Mouse (Mus musculus): ENCODE measurements around the gene H2al1e.
"Not testable (repeated sequence)": the region's sequence is repeated elsewhere in the genome, so short reads cannot be mapped to it uniquely, and the experiment has no call there.

H2al1e gene

DNA sequence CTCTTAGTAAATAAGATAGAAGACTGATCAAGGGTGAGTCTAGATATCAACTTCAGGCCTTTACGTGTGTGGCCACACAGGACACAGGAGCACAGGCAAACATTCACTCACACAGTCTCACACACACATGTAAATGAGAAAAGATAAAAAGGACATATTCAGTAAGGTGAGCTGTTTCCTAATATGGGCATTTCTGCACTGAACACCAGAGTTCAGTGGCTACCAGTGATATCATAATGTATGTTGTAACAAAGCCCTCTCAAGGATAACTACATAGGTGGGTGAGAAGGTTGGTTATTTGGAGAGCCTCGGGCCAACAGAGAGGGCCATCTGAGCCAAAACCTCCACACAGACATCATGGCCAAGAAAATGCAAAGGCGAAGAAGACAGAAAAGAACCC, at the start of gene H2al1e:
TSS of gene H2al1e (plus strand) at position 301 of the 400 bp plus-strand sequence.
- not testable (repeated sequence) for DNase-seq (ENCODE audit: low read depth, low spot score)

DNA sequence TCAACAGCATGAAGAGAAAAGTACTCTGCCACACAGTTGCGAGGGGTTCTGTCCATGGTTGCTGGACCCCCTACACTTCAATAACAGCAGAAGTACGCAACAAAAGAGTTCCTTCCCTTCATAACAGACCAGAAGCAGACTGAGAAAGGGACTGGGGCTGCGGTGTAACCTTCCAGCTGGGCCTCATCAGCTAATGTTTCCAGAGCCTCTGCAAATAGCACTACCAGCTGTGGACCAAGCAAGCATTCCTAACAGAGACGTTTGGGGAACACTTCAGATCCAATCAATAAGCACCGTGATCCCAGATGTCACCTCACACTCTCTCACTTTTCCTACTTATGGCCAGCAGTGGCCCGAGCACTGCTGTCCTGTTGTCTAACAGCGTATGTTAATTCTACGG, 46.8 kb upstream of the H2al1e start:
- DNase-seq (ENCODE audit: low read depth, low spot score), result no peak

DNA sequence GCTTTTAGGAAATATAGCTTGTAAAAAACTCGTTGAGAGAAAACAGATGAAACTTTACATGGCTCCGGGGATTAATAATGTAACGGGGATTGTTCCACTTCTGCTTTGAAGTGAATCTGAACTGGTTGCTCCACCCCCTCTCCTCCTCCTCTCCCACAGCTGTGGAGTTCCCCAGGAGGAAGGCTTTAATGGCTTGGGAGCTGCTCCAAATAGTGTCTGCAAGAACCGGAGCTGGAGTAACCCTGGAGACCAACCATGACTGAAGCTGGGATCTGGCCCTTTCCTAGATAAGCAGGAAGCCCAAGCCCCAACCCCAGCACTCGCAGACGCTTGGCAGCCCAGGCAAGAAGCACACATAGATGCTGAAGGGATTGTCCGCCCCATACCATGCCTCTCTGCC, 43.9 kb upstream of the H2al1e start:
- DNase-seq (ENCODE audit: low read depth, low spot score), result no peak

DNA sequence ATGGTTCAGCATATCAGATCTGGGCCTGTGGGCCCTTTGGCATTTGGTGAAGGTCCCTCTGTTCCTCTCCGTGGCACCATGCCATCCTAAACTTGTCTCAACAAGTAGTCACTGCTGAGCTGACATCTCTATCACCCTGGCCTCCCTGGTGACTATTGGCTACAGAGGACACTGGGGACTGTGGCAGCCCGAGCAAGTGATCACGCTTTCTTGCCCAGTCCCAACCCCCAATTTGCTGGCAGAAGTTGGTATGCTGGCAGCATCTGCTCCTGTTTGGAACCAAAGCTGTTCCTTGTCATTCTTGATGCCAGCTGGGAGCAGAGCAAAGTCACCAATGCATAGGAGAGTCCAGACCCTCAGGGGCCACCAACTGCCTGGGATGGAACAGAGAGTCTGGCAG, 42.7 kb upstream of the H2al1e start:
- DNase-seq (ENCODE audit: low read depth, low spot score), result no peak

DNA sequence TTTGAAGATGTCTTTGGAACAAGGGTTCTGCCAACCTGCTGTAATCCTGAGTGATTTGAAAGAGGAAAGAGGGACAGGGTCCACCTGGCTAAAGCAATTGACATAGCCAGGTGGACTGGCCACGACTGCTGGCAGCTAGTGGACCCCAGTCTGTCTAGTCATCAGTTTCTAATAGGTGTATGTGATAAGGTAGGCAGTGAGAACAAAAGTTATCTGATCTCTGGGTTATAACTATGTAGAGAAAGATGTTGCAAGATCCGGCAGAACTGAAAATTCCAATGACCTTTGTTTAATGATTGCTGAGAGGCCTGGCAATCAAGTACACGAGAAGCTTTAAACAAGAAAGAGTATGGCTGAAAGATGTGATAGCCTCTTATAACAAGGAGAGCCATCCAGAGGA, 38.5 kb upstream of the H2al1e start:
- no peak for DNase-seq (ENCODE audit: low read depth, low spot score)

DNA sequence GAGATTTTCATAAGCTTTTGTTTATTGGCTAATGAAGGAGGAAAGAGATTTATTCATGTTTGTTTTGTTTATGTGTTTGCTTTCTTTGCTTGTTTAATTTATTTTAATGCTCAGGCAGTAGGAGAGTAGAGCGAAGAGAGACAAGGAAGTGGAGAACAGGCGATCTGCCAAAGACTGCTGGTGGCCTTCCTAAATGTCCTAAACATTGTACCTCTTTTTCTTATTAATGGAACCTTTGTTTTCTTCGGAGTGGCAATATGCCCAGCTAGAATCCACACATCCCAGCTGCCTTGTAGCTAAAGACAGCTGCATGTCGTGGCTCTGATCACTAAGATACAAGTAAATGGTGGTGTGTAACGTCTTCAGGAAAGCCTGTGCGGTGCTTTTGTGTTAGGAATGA, 34.7 kb upstream of the H2al1e start:
- DNase-seq (ENCODE audit: low read depth, low spot score), result no peak

DNA sequence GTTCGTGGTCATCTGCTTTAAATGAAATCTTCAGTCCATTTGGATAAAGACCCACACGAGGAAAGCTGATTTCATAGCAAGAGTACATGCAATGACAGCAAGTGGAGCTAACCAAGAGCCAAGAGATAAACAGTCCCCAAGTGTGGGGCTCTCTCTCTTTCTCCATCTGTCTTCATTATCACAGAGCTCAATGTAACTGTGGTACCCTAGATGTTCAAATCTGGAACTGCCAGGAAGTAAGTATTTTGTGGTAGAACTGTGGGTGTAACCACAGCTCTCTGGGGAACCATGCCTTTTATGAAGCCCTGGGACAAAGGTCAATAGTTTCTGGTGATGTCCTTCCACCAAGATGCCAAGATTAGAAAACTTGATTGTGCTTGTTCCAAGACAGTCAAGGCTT, 31.0 kb upstream of the H2al1e start:
- no peak for DNase-seq (ENCODE audit: low read depth, low spot score)

DNA sequence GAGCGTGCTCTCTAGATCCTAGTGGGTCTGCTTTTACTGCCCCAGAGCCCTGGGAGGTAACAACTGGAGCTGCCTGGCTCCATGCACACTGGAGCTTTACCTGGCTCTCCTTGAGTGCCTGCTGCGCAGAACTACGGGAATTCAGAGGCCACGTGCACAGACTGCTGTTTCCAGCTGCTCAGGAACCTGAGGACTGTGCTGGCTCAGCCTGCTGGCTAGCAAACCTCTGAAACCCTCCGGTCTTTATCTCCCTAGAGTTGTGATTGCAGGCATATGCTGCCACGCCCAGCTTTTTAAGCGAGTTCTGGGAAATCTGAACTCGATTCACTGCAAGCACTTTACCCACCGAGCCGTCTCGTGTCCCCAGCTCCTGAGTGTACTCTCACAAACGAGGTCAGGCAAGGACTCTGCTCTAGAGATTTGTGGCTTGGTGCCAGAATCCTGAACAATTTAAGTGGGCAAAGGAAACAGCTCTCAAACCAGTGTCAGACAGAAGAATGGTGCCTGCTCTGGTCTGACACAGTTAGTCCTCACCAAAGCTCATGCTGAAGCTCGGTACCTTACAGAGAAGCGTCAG, 23.3 kb upstream of the H2al1e start:
- DNase-seq (ENCODE audit: low read depth, low spot score), result peak; percentile 2

DNA sequence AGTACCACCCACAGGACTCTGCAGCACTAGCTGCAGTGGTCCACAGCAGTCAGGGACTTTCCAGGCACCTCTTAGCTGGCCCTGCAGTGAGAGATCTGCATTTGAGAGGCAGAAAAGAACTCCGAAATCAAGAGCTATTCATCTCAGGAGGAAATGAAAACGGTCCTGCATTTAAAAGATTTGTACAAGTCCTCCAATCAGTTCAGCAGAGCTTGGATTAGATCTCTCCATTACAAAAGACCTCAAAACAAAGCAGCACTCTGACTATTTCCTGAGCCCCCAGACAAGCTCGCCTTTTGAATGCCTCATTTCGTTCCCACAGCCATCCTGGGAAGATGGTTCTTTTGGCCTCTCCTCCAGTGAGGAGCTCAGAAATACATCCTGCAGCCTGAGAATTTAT, 22.5 kb upstream of the H2al1e start:
- DNase-seq (ENCODE audit: low read depth, low spot score), result peak; percentile 59

DNA sequence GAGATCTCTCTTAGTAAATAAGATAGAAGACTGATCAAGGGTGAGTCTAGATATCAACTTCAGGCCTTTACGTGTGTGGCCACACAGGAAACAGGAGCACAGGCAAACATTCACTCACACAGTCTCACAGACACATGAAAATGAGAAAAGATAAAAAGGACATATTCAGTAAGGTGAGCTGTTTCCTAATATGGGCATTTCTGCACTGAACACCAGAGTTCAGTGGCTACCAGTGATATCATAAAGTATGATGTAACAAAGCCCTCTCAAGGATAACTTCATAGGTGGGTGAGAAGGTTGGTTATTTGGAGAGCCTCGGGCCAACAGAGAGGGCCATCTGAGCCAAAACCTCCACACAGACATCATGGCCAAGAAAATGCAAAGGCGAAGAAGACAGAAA, 12.8 kb upstream of the H2al1e start, which contains the start of gene H2al1a:
TSS of gene H2al1a (plus strand) at position 301 of the 400 bp plus-strand sequence.
- not testable (repeated sequence) for DNase-seq (ENCODE audit: low read depth, low spot score)

DNA sequence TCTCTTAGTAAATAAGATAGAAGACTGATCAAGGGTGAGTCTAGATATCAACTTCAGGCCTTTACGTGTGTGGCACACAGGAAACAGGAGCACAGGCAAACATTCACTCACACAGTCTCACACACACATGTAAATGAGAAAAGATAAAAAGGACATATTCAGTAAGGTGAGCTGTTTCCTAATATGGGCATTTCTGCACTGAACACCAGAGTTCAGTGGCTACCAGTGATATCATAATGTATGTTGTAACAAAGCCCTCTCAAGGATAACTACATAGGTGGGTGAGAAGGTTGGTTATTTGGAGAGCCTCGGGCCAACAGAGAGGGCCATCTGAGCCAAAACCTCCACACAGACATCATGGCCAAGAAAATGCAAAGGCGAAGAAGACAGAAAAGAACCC, 9.6 kb upstream of the H2al1e start, which contains the start of gene H2al1b:
TSS of gene H2al1b (plus strand) at position 301 of the 400 bp plus-strand sequence.
- not testable (repeated sequence) for DNase-seq (ENCODE audit: low read depth, low spot score)

DNA sequence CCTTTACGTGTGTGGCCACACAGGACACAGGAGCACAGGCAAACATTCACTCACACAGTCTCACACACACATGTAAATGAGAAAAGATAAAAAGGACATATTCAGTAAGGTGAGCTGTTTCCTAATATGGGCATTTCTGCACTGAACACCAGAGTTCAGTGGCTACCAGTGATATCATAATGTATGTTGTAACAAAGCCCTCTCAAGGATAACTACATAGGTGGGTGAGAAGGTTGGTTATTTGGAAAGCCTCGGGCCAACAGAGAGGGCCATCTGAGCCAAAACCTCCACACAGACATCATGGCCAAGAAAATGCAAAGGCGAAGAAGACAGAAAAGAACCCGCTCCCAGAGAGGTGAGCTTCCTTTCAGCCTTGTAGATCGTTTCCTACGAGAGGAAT, 6.4 kb upstream of the H2al1e start, which contains the start of gene H2al1c:
TSS of gene H2al1c (plus strand) at position 301 of the 400 bp plus-strand sequence.
- not testable (repeated sequence) for DNase-seq (ENCODE audit: low read depth, low spot score)

DNA sequence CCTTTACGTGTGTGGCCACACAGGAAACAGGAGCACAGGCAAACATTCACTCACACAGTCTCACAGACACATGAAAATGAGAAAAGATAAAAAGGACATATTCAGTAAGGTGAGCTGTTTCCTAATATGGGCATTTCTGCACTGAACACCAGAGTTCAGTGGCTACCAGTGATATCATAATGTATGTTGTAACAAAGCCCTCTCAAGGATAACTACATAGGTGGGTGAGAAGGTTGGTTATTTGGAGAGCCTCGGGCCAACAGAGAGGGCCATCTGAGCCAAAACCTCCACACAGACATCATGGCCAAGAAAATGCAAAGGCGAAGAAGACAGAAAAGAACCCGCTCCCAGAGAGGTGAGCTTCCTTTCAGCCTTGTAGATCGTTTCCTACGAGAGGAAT, 3.2 kb upstream of the H2al1e start, which contains the start of gene H2al1d:
TSS of gene H2al1d (plus strand) at position 301 of the 400 bp plus-strand sequence.
- not testable (repeated sequence) for DNase-seq (ENCODE audit: low read depth, low spot score)

DNA sequence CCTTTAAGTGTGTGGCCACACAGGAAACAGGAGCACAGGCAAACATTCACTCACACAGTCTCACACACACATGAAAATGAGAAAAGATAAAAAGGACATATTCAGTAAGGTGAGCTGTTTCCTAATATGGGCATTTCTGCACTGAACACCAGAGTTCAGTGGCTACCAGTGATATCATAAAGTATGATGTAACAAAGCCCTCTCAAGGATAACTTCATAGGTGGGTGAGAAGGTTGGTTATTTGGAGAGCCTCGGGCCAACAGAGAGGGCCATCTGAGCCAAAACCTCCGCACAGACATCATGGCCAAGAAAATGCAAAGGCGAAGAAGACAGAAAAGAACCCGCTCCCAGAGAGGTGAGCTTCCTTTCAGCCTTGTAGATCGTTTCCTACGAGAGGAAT, 3.1 kb downstream of the H2al1e start, which contains the start of gene H2al1f:
TSS of gene H2al1f (plus strand) at position 301 of the 400 bp plus-strand sequence.
- not testable (repeated sequence) for DNase-seq (ENCODE audit: low read depth, low spot score)

DNA sequence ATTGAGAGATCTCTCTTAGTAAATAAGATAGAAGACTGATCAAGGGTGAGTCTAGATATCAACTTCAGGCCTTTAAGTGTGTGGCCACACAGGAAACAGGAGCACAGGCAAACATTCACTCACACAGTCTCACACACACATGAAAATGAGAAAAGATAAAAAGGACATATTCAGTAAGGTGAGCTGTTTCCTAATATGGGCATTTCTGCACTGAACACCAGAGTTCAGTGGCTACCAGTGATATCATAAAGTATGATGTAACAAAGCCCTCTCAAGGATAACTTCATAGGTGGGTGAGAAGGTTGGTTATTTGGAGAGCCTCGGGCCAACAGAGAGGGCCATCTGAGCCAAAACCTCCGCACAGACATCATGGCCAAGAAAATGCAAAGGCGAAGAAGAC, 6.2 kb downstream of the H2al1e start, which contains the start of gene H2al1g:
TSS of gene H2al1g (plus strand) at position 301 of the 400 bp plus-strand sequence.
- not testable (repeated sequence) for DNase-seq (ENCODE audit: low read depth, low spot score)

DNA sequence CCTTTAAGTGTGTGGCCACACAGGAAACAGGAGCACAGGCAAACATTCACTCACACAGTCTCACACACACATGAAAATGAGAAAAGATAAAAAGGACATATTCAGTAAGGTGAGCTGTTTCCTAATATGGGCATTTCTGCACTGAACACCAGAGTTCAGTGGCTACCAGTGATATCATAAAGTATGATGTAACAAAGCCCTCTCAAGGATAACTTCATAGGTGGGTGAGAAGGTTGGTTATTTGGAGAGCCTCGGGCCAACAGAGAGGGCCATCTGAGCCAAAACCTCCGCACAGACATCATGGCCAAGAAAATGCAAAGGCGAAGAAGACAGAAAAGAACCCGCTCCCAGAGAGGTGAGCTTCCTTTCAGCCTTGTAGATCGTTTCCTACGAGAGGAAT, 9.5 kb downstream of the H2al1e start, which contains the start of gene H2al1h:
TSS of gene H2al1h (plus strand) at position 301 of the 400 bp plus-strand sequence.
- DNase-seq (ENCODE audit: low read depth, low spot score), result not testable (repeated sequence)

DNA sequence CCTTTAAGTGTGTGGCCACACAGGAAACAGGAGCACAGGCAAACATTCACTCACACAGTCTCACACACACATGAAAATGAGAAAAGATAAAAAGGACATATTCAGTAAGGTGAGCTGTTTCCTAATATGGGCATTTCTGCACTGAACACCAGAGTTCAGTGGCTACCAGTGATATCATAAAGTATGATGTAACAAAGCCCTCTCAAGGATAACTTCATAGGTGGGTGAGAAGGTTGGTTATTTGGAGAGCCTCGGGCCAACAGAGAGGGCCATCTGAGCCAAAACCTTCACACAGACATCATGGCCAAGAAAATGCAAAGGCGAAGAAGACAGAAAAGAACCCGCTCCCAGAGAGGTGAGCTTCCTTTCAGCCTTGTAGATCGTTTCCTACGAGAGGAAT, 12.6 kb downstream of the H2al1e start, which contains the start of gene H2al1i:
TSS of gene H2al1i (plus strand) at position 301 of the 400 bp plus-strand sequence.
- DNase-seq (ENCODE audit: low read depth, low spot score), result not testable (repeated sequence)

DNA sequence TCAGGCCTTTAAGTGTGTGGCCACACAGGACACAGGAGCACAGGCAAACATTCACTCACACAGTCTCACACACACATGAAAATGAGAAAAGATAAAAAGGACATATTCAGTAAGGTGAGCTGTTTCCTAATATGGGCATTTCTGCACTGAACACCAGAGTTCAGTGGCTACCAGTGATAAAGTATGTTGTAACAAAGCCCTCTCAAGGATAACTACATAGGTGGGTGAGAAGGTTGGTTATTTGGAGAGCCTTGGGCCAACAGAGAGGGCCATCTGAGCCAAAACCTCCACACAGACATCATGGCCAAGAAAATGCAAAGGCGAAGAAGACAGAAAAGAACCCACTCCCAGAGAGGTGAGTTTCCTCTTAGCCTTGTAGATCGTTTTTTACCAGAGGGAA, 15.8 kb downstream of the H2al1e start, which contains the start of gene H2al1j:
TSS of gene H2al1j (plus strand) at position 301 of the 400 bp plus-strand sequence.
- DNase-seq (ENCODE audit: low read depth, low spot score), result not testable (repeated sequence)

DNA sequence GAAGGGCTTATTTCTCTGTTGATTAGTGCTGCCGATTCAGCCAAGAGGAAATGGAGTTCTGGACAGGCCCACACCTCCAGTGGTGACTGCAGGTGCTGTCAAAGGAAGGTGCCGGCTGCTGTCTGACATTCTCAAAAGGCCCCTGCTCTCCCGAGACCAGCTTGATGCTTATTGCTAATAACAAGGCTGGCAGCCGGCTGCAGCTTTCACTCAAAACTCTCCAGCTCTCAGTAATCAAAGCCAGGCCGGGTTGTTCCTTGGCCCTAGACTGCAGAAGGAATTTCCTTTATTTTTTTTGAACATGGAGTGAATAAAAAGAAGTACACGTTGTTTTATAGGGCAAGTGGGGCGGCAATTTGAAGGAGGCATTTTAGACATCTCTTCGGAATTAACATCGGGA, 34.0 kb downstream of the H2al1e start:
- DNase-seq (ENCODE audit: low read depth, low spot score), result no peak

DNA sequence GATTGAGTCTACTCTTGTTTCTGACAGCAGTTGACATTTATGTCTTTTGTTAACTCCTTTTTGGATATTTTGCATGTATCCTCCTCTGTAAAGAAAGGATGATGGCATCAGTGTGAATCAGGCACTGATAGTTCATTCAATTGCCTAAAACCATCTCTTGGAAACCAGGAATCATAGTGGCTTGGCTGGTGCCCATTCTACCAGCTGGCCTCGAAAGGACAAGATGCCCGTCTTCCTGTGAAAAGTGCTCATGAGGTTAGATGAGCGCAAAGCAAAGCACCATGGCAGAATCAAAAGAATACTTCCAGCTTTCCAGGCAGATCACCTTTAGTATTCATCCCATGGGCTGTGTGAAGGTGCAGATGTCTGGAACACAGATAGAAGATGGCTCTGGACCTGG, 35.0 kb downstream of the H2al1e start:
- no peak for DNase-seq (ENCODE audit: low read depth, low spot score)

DNA sequence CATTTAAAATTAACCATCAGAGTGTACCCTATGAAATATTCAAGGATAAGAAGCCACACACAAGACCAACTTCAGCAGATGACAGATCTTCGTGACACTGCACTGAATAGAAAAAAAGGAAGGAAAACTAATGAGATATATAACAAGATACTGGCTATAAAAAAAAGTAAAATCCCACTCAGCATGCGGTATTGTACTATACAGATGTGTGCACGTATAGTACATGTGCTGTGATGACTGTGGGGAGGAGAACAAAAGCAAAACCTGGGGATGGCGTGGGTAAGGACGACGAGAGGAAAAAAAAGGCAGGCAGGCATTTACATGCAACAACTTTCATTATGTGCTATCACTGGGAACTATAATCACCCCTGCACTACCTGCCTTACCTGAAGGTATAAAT, 49.1 kb downstream of the H2al1e start:
- DNase-seq (ENCODE audit: low read depth, low spot score), result no peak

DNA sequence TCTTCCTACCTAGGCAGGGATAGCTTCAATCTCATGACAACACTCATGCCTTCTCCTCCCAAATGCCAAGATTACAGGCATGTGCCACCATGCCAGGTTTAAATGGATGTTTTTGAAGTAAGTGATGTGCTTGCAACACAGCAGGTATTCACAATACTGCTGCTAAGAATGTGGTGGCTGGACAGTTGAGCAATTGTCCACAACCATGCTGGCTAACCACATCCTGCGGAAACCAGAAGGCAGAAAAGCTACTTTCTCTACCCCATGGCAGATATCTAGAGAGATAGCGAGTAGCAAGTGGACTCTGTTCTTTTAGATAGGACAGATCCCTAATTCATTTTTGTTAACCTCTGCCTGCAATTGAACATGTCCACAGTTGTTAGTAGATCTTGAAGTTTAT, 49.5 kb downstream of the H2al1e start:
- no peak for DNase-seq (ENCODE audit: low read depth, low spot score)
